Mouse (Mus musculus) inflammation-experienced regulatory T-cells, adult 6 months (primary cell): Measurements from ENCODE around the gene Dach2. TPM values are rescaled to one million over a fixed set of nuclear protein-coding genes. Genes with fewer than 3 reads are reported as not detected.

Experiments
- polyA plus RNA-seq, 3 experiments: library from polyadenylated mRNA; unstranded; fragments of 100-300 nt; shearing (Covaris generic); gene quantifications; one replicate each; pipeline ENCODE4 v1.2.1; 2017

The Dach2 gene
- polyA plus RNA-seq, 3 experiments from 2014 or later = 0.15 TPM; not detected in 2

Other genes starting within 250 kb of the Dach2 start
- gene Chm, start 112.0 kb upstream of the Dach2 start, polyA plus RNA-seq = 10 to 100 TPM; 27.2 to 36.6 (median 27.8) TPM